Mouse (Mus musculus): Measurements from ENCODE around the gene Zfp68.
"Not testable (repeated sequence)": the region's sequence is repeated elsewhere in the genome, so short reads cannot be mapped to it uniquely, and the experiment has no call there.

The Zfp68 gene

DNA sequence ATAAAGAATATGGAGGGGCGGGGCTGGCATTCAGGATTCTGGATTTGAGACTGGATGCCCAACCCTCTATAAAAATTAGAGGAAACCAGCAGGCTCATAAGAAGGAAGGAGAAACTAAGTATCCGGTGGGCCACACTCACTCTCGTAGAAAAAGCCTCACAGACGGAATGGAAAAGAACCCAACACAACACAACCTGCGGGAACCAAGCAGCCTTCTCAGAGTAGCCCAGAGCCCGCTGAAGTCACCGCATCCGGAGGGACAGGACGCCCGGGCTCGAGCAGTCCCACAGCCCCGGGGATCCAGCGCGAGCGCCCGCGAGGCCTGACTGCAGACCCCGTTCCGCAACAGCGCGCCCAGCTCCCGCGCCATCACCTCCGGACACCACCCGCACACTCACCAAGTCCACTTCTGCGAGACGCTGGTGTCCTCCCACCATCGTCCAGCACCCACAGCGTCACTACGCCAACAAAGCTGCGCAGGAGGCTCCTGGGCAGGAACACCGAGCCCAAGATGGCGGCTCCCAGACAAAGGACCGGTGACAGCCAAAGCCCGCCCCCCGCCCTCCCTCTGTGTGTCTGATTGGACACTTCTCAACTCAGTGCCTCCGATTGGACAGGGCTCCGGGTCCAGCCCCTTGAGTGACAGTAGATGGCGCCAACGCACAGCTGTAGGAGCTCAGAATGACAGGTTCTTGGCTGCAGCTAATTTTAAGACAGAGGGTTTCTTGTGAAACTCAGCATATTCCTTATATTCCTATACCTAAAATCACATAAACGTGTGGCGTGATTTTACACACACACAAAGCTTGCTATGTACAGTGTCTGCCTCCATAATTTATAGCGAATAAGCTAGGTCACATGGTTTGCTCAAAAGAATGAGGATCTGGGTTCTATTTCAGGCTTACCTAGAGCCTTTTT, at the start of gene Zfp68:
Zfp68 (minus strand) TSS at position 551 of the 918 bp plus-strand sequence.
- peak; percentile 90 to 92 for DNase-seq (ENCODE audit: low spot score in 2 of 2)

DNA sequence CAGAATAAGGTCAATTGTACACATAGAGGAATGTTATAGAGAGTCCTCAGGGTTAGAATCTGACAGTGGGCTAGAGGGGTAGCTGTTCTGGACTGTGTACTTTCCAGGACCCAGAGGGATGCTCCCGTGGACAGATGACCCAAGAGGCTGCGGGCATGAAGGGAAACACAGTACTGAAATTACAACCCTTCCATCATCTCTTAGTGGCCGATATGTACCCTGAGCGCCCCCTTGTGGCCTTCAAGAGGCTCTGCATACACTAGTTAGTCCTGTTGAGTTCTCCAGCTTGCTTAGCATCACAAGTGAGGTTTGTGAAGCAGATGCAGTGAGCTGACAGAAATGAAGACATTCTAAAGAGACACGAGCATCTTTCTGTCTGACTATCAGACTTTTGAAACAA, 39.4 kb upstream of the Zfp68 start:
- peak; percentile 20 to 33 for DNase-seq (ENCODE audit: low spot score in 2 of 2)

DNA sequence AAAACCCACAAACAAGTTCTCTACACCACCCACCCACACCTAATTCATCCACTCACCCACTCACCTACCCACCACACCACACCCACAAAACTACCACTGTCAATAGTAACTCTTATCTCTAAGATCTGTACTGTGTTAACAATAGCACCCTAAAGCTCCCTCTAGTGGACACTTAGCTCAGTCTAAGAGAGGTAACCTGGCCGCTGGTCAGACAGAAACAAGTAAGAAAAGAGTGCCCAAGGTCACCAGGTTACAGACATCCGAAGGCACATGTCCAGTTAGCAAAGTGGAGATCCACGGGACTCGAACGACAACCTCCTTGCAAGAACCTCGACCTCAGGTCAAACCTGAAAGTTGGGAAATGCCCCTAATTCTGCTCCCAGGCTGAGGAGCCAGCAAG, 38.3 kb upstream of the Zfp68 start:
- peak; percentile 11 to 12 for DNase-seq (ENCODE audit: low spot score in 2 of 2)

DNA sequence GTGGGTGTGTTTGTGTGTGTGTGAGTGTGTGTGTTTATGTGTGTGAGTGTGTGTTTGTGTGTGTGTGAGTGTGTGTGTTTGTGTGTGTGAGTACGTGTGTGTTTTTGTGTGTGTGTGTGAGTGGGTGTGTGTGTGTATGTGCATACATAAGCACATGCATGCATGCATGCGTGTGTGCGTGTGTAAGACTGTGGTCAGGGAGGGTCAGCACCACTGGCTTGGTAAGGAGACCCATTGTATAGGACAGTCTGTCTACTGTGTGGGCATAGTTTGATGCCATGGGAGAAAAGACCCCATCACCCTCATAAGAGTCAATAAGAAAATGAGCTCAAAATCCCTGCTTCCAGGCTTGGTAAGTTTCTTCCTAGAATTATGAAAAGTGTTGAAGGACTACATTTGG, 37.8 kb upstream of the Zfp68 start:
- no peak for DNase-seq (ENCODE audit: low spot score in 2 of 2)

DNA sequence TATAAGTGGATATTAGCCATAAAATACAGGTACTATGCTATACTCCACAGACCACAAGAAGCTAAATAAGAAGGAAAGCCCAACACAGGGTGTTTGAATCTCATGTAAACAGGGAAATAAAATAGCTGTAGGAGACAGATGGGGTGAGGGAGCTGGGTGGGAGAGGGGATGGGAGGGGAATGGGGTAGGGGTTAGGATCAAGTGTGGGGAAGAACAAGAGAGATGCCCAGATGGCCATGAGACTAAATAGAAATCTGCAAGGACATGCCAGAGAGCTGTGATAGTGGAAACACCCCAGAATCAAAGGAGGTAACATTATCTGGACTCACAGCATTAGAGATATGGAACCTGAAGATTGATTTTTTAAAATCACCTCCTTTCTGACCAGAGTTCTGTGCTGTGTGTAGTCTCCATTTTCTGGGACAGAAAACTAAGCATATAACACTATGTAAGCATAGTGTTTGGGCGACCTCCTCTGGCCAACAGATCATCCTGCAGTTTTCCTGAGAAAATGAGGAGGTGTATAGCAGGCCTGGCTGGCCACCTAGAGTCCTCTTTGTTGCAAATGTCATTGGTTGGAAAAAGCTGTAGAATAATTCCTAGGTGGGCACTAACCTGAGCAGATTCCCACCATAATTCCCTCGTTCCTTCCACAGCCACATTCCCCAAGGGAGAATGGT, 37.1 kb upstream of the Zfp68 start:
- peak in 1 of 2 experiments; percentile 48 for DNase-seq (ENCODE audit: low spot score in 2 of 2)

DNA sequence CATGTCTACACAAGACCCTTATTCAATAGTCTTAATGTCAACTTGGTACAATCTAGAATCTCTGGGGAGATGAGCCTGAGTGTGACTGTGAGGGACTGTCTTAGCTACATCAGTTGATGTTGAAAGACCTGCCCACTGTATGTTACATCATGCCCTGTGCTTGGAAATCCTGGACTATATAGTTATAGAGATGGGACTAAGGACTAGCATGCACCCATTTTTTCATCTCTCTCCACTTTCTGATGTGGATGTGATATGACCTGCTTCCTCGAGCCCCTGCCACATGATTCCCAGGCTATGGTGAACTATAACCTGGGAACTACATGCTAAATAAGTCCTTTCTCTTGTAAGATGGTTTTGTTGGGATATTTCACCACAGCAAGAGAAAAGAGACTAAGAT, 33.4 kb upstream of the Zfp68 start:
- DNase-seq (ENCODE audit: low spot score in 2 of 2) = no peak

DNA sequence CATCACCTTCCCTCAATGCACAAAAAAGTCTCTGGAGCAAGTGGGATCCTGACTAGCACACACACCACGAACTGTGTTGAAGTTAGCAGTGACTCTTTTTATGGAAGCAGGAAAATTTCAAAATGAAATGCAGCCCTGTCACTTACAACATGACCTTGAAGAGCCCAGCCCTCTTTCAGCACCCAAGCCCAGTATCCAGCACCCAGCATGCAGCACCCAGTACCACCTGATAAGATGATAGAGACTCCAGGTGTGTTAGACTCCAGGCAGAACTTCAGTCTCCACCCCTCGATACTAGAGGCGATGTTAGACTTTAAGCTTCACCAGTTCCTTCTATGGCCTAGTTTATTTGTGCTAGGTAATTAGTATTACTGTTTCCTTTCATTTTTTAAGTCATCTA, 22.2 kb upstream of the Zfp68 start:
- DNase-seq (ENCODE audit: low spot score in 2 of 2) = no peak

DNA sequence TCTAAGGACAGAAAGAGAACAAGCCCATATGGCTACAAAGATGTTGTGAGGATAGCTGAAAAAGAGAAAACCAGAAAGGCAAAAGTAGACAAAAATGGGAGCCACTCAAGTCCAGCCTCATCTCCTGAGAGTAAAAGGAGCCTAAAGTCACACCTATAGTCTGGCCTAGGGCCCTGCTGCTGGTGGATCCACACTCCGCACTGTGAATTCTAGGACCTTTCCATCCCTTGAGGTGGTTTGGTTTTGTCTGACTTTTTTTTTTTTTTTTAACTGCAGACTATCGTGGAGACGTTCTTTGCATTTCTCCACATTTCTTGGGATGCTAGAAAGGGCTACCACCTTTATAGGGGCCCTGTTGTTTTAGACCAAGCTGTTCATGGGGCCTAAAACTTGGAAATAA, 21.5 kb upstream of the Zfp68 start:
- DNase-seq (ENCODE audit: low spot score in 2 of 2) = no peak

DNA sequence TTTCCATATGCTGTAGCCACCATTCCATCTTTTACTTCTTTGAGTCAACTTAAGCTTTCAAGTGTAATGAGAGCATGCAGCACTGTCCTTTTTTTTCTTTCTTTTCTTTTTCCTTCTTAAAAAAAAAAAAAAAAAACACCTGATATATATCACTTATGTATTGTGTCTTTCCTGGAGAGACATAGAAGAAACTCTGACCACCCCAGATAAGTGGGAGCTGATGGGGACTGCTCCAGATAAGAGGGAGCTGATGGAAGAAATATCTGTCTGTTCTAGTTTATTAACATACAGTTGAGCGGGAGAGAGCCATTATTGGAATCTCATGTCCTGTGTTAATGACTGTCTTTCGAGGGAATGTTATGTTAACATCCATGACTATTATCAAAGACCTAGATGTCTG, 16.9 kb upstream of the Zfp68 start:
- DNase-seq (ENCODE audit: low spot score in 2 of 2) = no peak

DNA sequence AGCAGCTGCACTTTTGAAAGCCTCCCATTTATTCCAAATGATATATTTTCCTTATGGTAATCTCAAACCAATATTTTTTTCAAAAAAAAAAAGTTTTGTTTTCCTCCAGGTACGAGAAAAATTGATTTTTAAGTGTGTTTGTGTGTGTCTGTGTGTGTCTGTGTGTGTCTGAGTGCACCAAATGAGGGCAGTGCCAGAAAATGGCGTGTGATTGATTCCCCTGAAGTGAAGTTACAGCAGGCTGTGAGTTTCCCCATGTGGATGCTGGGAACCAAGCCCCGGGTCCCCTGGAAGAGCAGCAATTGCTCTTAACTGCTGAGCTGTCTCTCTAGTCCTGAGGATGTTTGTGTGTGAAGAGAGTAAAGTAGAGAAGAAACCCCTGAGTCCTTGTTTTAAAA, 3.9 kb upstream of the Zfp68 start:
- DNase-seq (ENCODE audit: low spot score in 2 of 2) = no peak

DNA sequence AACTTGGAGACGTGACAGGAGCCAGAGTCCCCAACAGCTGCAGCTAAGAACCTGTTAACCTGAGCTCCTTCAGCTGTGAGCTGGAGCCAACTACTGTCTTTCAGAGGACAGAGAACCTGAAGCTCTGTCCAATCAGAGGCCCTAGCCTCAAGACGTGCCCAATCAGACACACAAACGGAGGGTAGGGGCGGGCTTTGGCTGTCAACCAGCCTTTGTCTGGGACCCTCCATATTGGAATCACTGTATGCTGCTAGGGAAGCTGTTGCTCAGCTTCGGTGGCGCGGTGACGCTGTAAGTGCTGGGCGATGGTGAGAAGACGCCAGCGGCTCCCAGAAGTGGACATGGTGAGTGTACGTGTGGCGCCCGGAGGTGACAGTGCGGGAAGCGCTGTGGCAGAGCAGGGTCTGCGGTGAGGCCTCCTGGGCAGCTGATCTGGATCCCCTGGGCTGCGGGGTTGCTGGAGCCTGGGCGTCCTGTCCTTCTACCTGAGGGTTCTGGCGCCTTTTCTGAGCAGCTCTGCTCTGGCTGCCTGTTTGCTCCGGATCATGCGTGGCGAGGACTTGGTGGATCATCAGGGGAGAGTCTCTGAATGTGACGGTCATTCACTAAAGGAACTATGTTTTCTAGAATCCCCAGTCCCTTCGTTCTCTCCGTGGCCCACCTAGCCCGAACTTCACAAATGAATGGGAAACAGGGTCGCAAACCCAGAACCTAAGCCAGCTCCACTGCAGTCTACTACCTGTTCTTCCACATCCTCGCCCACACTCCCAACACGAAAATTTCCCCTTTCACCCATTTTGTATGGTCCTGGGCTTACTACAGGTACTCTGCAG, 3.3 kb upstream of the Zfp68 start, which contains the start of gene A430033K04Rik:
A430033K04Rik (plus strand) TSS at position 215 of the 833 bp plus-strand sequence.
- peak; percentile 92 to 93 for DNase-seq (ENCODE audit: low spot score in 2 of 2)

DNA sequence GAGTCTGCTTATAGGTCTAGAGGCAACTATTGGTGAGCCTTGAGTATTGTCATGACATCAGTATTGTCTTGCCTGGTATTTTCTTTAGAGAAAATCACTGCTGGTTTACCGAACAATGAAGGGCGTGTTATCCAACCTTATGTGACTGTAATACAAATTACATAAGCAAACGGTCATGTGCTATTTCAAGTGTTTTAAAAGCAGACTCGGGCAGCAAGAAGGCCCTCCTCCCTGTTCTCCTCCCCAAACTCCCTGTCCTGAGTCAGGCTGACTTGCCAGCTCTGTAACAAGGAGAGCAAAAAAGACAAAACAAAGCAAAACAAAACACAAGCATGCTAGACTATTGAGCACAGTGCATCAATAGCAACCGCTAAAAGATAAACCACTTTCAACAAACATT, 1.3 kb upstream of the Zfp68 start:
- no peak for DNase-seq (ENCODE audit: low spot score in 2 of 2)

DNA sequence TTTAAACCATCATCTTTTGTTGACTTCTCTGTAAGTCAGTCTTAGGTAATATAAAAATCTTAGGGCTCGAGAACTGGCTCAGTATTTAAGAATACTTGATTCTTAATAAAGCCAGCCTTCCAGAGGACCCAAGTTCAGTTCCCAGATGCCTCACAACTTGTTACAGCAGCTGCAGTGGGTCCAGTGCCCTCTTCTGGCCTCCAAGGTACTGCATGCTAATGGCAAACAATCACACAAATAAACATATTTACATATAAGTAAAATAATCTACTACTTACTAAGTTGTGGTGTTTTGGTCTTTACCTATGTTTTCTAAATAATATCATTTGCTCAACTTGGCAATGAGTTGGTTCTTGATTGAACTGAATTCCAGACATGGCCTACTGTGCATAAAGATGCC, 1.2 kb downstream of the Zfp68 start:
- DNase-seq (ENCODE audit: low spot score in 2 of 2) = no peak

DNA sequence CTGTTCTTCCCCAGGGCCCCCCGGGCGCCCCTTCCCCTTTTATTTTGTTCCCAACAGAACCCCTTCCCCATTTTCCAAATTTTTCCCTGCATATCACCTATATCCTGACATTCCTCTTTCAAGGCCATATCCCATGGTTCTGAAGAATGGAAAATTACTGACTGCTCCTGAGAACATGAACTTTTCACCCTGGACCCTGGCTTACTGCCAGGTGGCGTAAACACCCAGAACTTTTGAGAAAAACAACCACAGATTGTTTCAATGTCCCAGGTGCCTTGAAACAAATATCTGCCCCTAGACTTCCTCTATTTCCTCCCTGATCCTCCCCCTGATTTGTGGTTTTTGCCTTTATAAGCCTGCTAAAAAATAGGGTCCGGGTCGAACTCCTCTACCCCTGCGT, 32.2 kb downstream of the Zfp68 start:
- DNase-seq (ENCODE audit: low spot score in 2 of 2) = no peak

DNA sequence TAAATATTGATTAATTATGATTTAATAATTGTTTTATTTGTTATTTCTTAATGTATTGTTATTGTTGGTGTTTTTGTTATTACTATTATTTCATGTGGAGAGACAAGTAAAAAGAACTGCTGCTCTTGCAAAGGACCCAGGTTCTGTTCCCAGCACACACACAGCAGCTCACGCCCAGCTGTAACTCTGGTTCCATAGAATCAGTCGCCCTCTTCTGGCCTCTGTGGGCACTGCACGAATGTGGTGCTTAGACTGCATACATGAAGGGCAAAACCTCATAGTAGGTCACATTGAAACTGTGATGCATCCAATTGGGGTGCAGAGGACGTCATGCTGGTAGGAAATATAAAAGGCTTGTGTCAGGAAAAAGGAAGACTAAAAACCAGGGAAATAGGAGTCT, 47.9 kb downstream of the Zfp68 start:
- no peak for DNase-seq (ENCODE audit: low spot score in 2 of 2)

DNA sequence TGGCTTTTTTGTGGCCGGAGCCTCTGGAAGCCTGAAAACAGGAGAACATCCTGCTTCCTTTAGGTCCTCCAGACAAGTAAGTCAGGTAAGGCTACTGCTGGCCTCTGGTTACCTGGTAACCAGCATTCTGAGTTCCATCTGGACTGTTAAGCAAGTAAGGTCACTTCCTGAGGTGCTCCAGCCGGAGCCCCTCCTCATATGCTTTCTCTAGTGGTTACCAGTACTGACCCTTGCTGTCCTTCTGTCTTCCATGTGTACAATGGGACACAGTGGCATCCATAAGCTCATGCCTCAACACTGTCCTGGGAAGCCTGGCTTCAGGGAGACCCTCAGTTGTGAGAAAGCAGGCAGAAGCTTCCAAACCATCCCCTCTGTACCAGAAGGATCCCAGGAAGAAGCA, 54.9 kb downstream of the Zfp68 start, which contains the start of gene 1700123K08Rik:
1700123K08Rik (minus strand) TSS at position 101 of the 400 bp plus-strand sequence.
- DNase-seq (ENCODE audit: low spot score in 2 of 2) = not testable (repeated sequence)
